Mouse (Mus musculus): ENCODE data around the gene Mrps24.

DNA sequence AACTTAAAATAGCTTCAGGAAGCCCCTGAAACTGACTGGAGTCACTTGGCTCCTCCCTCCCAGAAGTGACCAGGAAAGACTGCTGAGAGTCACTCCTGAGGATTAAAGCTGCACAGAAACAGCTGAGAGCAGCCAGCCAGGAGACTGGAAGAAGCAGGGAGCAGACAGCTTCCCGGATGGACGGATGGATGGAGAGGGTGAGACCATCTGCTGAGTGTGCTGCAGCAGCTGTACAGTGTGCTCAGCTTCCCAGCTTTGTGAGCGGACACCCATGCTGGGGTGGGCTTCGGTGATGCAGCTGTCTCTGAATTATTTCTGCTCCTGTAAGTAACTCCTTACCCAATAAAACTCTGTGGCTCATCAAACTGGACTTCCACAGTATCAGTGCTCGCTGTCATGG, 16.9 kb upstream of the Mrps24 start:
- TF ChIP-seq POLR2A (IDR thresholded peaks at IDR 0.05; ENCODE audit: borderline replicate concordance, low read depth, low read length) (no peak), CTCF (IDR thresholded peaks at IDR 0.05; ENCODE audit: low read depth, low read length) (no peak)
